In genomic region chr3:90540904-90541303, GRCm38 (mm10) we compare ENCODE assay signal across 10 mouse cellular contexts. TPM values are rescaled to one million over a fixed set of nuclear protein-coding genes. Genes with fewer than 3 reads are reported as not detected.
DNase-seq lines count a peak whose midpoint lies in the region; ATAC-seq and TF ChIP-seq lines count a peak whose summit lies in the region.
"Had no signal": no experiment of that assay in that cellular context is flagged by ENCODE, and none has a peak within 500 bp of the region (broad histone marks: within the 10 kb centered on the region; RNA-seq: fewer than 3 reads in every experiment).

No protein-coding gene starts in this region.

- peak; percentile 33 for TF ChIP-seq POLR2A in kidney, adult 2 months (IDR thresholded peaks at IDR 0.05; ENCODE audit: low read depth, low read length)

- ATAC-seq in liver, postnatal 0 days: peak; percentile 39

- no peak for DNase-seq in left cerebral cortex, adult 2 months (ENCODE audit: extremely low spot score in 1 of 2, low spot score in 2 of 2)
- no peak for DNase-seq in left cerebral cortex, postnatal 36 days (ENCODE audit: low spot score in 2 of 2)
- DNase-seq in heart, embryonic 10.5 days (ENCODE audit: low spot score): peak; percentile 73
- DNase-seq in kidney, adult 2 months: peak; percentile 78
- DNase-seq in liver, postnatal 0 days: no peak
- peak; percentile 37 for DNase-seq in retina, embryonic 14.5 days (ENCODE audit: low spot score)
- DNase-seq in right cerebral cortex, postnatal 25 days: no peak
- no peak for DNase-seq in cerebellum, postnatal 4 days (ENCODE audit: low spot score in 2 of 2)

- H3K27ac ChIP-seq in left cerebral cortex, adult 2 months: peak overlapping the region; percentile 89
- peak overlapping the region; percentile 60 for H3K27ac ChIP-seq in heart, embryonic 10.5 days
- H3K27ac ChIP-seq in kidney, adult 2 months (ENCODE audit: insufficient read depth, low read depth, low read length): peak overlapping the region; percentile 84
- H3K27ac ChIP-seq in liver, postnatal 0 days (ENCODE audit: low read depth): no peak overlapping the region

- no peak overlapping the region for H3K4me2 ChIP-seq in liver, postnatal 0 days (ENCODE audit: low read depth, low read length)

- H3K9me3 ChIP-seq in heart, embryonic 10.5 days: no peaks in the 10 kb centered on the region
- no peaks in the 10 kb centered on the region for H3K9me3 ChIP-seq in liver, postnatal 0 days (ENCODE audit: low read length)
- H3K9me3 ChIP-seq: G1E had no signal

- no peak for TF ChIP-seq CTCF in left cerebral cortex, adult 2 months (IDR thresholded peaks at IDR 0.05)
- TF ChIP-seq CTCF in kidney, adult 2 months (conservative IDR thresholded peaks at IDR 0.05; ENCODE audit: insufficient read depth, insufficient read length, low read depth, low read length): no peak
- no peak for TF ChIP-seq CTCF in liver, postnatal 0 days (IDR thresholded peaks at IDR 0.05; ENCODE audit: low read depth)

- peak overlapping the region; percentile 33 for H3K4me3 ChIP-seq in left cerebral cortex, adult 2 months
- H3K4me3 ChIP-seq in heart, embryonic 10.5 days: no peak overlapping the region
- peak overlapping the region; percentile 37 for H3K4me3 ChIP-seq in kidney, adult 2 months (ENCODE audit: insufficient read depth, low read depth, low read length)
- peak overlapping the region; percentile 10; the same call in 1 of the 2 replicates for H3K4me3 ChIP-seq in liver, postnatal 0 days (ENCODE audit: low read depth, low read length)

- TF ChIP-seq EP300 in liver, postnatal 0 days (IDR thresholded peaks at IDR 0.05; ENCODE audit: low read depth): no peak

- 62% methylated on average over 4 of the region's 4 CpGs for WGBS in heart, embryonic 10.5 days
- WGBS in kidney, adult 2 months: 63% methylated on average over 4 of the region's 4 CpGs
- 70% methylated on average over 4 of the region's 4 CpGs for WGBS in liver, postnatal 0 days (ENCODE audit: insufficient replicate concordance)

- H3K4me1 ChIP-seq in heart, embryonic 10.5 days: peaks cover 13% of the 10 kb centered on the region
- H3K4me1 ChIP-seq in kidney, adult 2 months (ENCODE audit: control insufficient read depth, insufficient read depth, low read length): peaks cover 8% of the 10 kb centered on the region
- peaks cover 3% of the 10 kb centered on the region; the same call in 1 of the 2 replicates for H3K4me1 ChIP-seq in liver, postnatal 0 days (ENCODE audit: insufficient read depth)

- intact Hi-C loops in left cerebral cortex, adult 2 months (cut with DNase I): no loop called here
- intact Hi-C loops in left cerebral cortex, postnatal 36 days (cut with DNase I): no loop called here

- no peaks in the 10 kb centered on the region for H3K36me3 ChIP-seq in heart, embryonic 10.5 days
- no peaks in the 10 kb centered on the region for H3K36me3 ChIP-seq in kidney, adult 2 months (ENCODE audit: control insufficient read depth, insufficient read depth, low read length)
- no peaks in the 10 kb centered on the region for H3K36me3 ChIP-seq in liver, postnatal 0 days (replicated peaks; ENCODE audit: insufficient read depth, low read length)
- H3K36me3 ChIP-seq: G1E had no signal

- no peak overlapping the region for H3K9ac ChIP-seq in liver, postnatal 0 days (replicated peaks)

- peaks cover 10% of the 10 kb centered on the region for H3K27me3 ChIP-seq in heart, embryonic 10.5 days (ENCODE audit: insufficient read depth, poor library complexity, severe bottlenecking)
- no peaks in the 10 kb centered on the region for H3K27me3 ChIP-seq in kidney, adult 2 months (replicated peaks; ENCODE audit: control insufficient read depth, insufficient read depth, low read length)
- no peaks in the 10 kb centered on the region for H3K27me3 ChIP-seq in liver, postnatal 0 days (ENCODE audit: insufficient read depth, low read length)

RNA-seq across cellular contexts. Expression of gene S100a16, which starts 3.9 kb away (rescaled TPM):
- 10 to 100 TPM; 60.2 to 70.1 TPM for total RNA-seq in left cerebral cortex, adult 2 months (2021)
- total RNA-seq in left cerebral cortex, postnatal 36 days (2021): 10 to 100 TPM; 79.4 to 89.8 TPM
- 18.1 and 36.6 TPM in 2 replicates for polyA plus RNA-seq in heart, embryonic 10.5 days (2016; fragmentation: Nextera tagmentation; extraction: Ambion mirVana)
- 124 and 140 TPM in 2 replicates for polyA plus RNA-seq in kidney, adult 2 months (2012; rRNA removed)
- polyA plus RNA-seq in liver, postnatal 0 days (2015; fragmentation: Nextera tagmentation; extraction: Ambion mirVana): 41.3 and 43.5 TPM in 2 replicates
- total RNA-seq: G1E; neutrophil, adult 5-6 weeks had no signal
- polyA plus RNA-seq: G1E had no signal

RNA-seq across cellular contexts. Expression of gene S100a14, which starts 14.2 kb away (rescaled TPM):
- total RNA-seq in left cerebral cortex, adult 2 months (2021): under 1 TPM in 1 of 2 experiments, not detected in 1; 0.34 TPM
- total RNA-seq in left cerebral cortex, postnatal 36 days (2021): under 1 TPM; 0.34 to 0.44 TPM
- 0.28 TPM in 1 of 2 replicates, not detected in the other for polyA plus RNA-seq in heart, embryonic 10.5 days (2016; fragmentation: Nextera tagmentation; extraction: Ambion mirVana)
- 0.45 and 0.61 TPM in 2 replicates for polyA plus RNA-seq in kidney, adult 2 months (2012; rRNA removed)
- polyA plus RNA-seq in liver, postnatal 0 days (2015; fragmentation: Nextera tagmentation; extraction: Ambion mirVana): 0.09 TPM in 1 of 2 replicates, not detected in the other
- total RNA-seq: G1E had no signal
- polyA plus RNA-seq: G1E had no signal

RNA-seq across cellular contexts. Expression of gene S100a3, which starts 19.5 kb away (rescaled TPM):
- under 1 TPM; 0.56 to 0.81 TPM for total RNA-seq in left cerebral cortex, adult 2 months (2021)
- total RNA-seq in left cerebral cortex, postnatal 36 days (2021): 1 to 10 TPM in 1 of 2 experiments, under 1 TPM in 1; 0.88 to 1.4 TPM
- polyA plus RNA-seq in heart, embryonic 10.5 days (2016; fragmentation: Nextera tagmentation; extraction: Ambion mirVana): 0.31 and 0.44 TPM in 2 replicates
- polyA plus RNA-seq in kidney, adult 2 months (2012; rRNA removed): 0.23 and 0.34 TPM in 2 replicates
- not detected in 2 replicates for polyA plus RNA-seq in liver, postnatal 0 days (2015; fragmentation: Nextera tagmentation; extraction: Ambion mirVana)
- polyA plus RNA-seq: G1E had no signal

RNA-seq across cellular contexts. Expression of gene S100a13, which starts 26.7 kb away (rescaled TPM):
- 10 to 100 TPM; 15.4 to 18.1 TPM for total RNA-seq in left cerebral cortex, adult 2 months (2021)
- total RNA-seq in left cerebral cortex, postnatal 36 days (2021): 10 to 100 TPM; 20.9 to 21.8 TPM
- polyA plus RNA-seq in heart, embryonic 10.5 days (2016; fragmentation: Nextera tagmentation; extraction: Ambion mirVana): 32.3 and 52.5 TPM in 2 replicates
- polyA plus RNA-seq in kidney, adult 2 months (2012; rRNA removed): 64.7 and 65.4 TPM in 2 replicates
- 35.5 and 36.1 TPM in 2 replicates for polyA plus RNA-seq in liver, postnatal 0 days (2015; fragmentation: Nextera tagmentation; extraction: Ambion mirVana)

RNA-seq across cellular contexts. Expression of gene S100a1, which starts 26.7 kb away (rescaled TPM):
- total RNA-seq in left cerebral cortex, adult 2 months (2021): 100 to 1,000 TPM; 119 to 123 TPM
- 100 to 1,000 TPM; 118 to 137 TPM for total RNA-seq in left cerebral cortex, postnatal 36 days (2021)
- polyA plus RNA-seq in heart, embryonic 10.5 days (2016; fragmentation: Nextera tagmentation; extraction: Ambion mirVana): 64.6 and 111 TPM in 2 replicates
- 625 and 771 TPM in 2 replicates for polyA plus RNA-seq in kidney, adult 2 months (2012; rRNA removed)
- polyA plus RNA-seq in liver, postnatal 0 days (2015; fragmentation: Nextera tagmentation; extraction: Ambion mirVana): 116 and 118 TPM in 2 replicates

Comparison
In these comparisons a context has a peak if more than half of its experiments do, and no peak if none do; other contexts are left out.
1. DNase-seq: peak in heart, embryonic 10.5 days (single experiment), kidney, adult 2 months (single experiment) and retina, embryonic 14.5 days (single experiment); none in left cerebral cortex, adult 2 months (0 of 2), left cerebral cortex, postnatal 36 days (0 of 2), liver, postnatal 0 days (single experiment), right cerebral cortex, postnatal 25 days (single experiment) and cerebellum, postnatal 4 days (0 of 2).